Mouse (Mus musculus): ENCODE data around the gene Crybg1. TPM values are rescaled to one million over a fixed set of nuclear protein-coding genes. Genes with fewer than 3 reads are reported as not detected.

The Crybg1 gene
- polyA plus RNA-seq, 1 experiment: 4.2 TPM

- H3K27me3 ChIP-seq (ENCODE audit: control insufficient read depth, insufficient read depth, low read length, poor library complexity, severe bottlenecking): 0 out of 2 replicates have a peak, but pooled peaks cover 1% of the 10 kb centered on the region
- H3K27ac ChIP-seq (ENCODE audit: insufficient read depth, low read length): no peak overlapping the region
- TF ChIP-seq CTCF (IDR thresholded peaks at IDR 0.05; ENCODE audit: low read depth, low read length) (no peak), POLR2A (IDR thresholded peaks at IDR 0.05; ENCODE audit: insufficient read depth, low read length) (no peak), EP300 (IDR thresholded peaks at IDR 0.05; ENCODE audit: insufficient read depth, low read depth, low read length) (no peak)
- H3K4me3 ChIP-seq (ENCODE audit: low read depth, low read length): no peak overlapping the region
- no peaks in the 10 kb centered on the region for H3K9me3 ChIP-seq (replicated peaks; ENCODE audit: control insufficient read depth, insufficient read depth, low read length, poor library complexity, severe bottlenecking)
- H3K9ac ChIP-seq (ENCODE audit: low read depth, poor library complexity, severe bottlenecking): no peak overlapping the region
- no peaks in the 10 kb centered on the region for H3K36me3 ChIP-seq (ENCODE audit: control insufficient read depth, insufficient read depth, low read length, poor library complexity, severe bottlenecking)
- no peaks in the 10 kb centered on the region for H3K4me1 ChIP-seq (ENCODE audit: control insufficient read depth, insufficient read depth, low read length)
These were observed 150.6 kb downstream of the Crybg1 start for GRCm38 (mm10) chr10:43998023-43998422.

GRCm38 (mm10) chr10:43997276-43997675 is 151.4 kb downstream of the Crybg1 start:
- Histone ChIP-seq H3K27ac (ENCODE audit: insufficient read depth, low read length) (no peak overlapping the region), H3K4me3 (ENCODE audit: low read depth, low read length) (no peak overlapping the region), H3K4me1 (ENCODE audit: control insufficient read depth, insufficient read depth, low read length) (no peaks in the 10 kb centered on the region), H3K9ac (ENCODE audit: low read depth, poor library complexity, severe bottlenecking) (no peak overlapping the region), H3K27me3 (ENCODE audit: control insufficient read depth, insufficient read depth, low read length, poor library complexity, severe bottlenecking) (no peaks in the 10 kb centered on the region), H3K36me3 (ENCODE audit: control insufficient read depth, insufficient read depth, low read length, poor library complexity, severe bottlenecking) (no peaks in the 10 kb centered on the region), H3K9me3 (replicated peaks; ENCODE audit: control insufficient read depth, insufficient read depth, low read length, poor library complexity, severe bottlenecking) (no peaks in the 10 kb centered on the region)
- no peak for TF ChIP-seq POLR2A (IDR thresholded peaks at IDR 0.05; ENCODE audit: insufficient read depth, low read length)
- no peak for TF ChIP-seq EP300 (IDR thresholded peaks at IDR 0.05; ENCODE audit: insufficient read depth, low read depth, low read length)
- no peak for TF ChIP-seq CTCF (IDR thresholded peaks at IDR 0.05; ENCODE audit: low read depth, low read length)

- no peak overlapping the region for H3K27ac ChIP-seq (ENCODE audit: insufficient read depth, low read length)
- TF ChIP-seq EP300 (IDR thresholded peaks at IDR 0.05; ENCODE audit: insufficient read depth, low read depth, low read length): no peak
- TF ChIP-seq POLR2A (IDR thresholded peaks at IDR 0.05; ENCODE audit: insufficient read depth, low read length): no peak
- no peak for TF ChIP-seq CTCF (IDR thresholded peaks at IDR 0.05; ENCODE audit: low read depth, low read length)
- no peaks in the 10 kb centered on the region for H3K4me1 ChIP-seq (ENCODE audit: control insufficient read depth, insufficient read depth, low read length)
- H3K4me3 ChIP-seq (ENCODE audit: low read depth, low read length): no peak overlapping the region
- no peaks in the 10 kb centered on the region for H3K9me3 ChIP-seq (replicated peaks; ENCODE audit: control insufficient read depth, insufficient read depth, low read length, poor library complexity, severe bottlenecking)
- no peaks in the 10 kb centered on the region for H3K27me3 ChIP-seq (ENCODE audit: control insufficient read depth, insufficient read depth, low read length, poor library complexity, severe bottlenecking)
- H3K36me3 ChIP-seq (ENCODE audit: control insufficient read depth, insufficient read depth, low read length, poor library complexity, severe bottlenecking): no peaks in the 10 kb centered on the region
- no peak overlapping the region for H3K9ac ChIP-seq (ENCODE audit: low read depth, poor library complexity, severe bottlenecking)
These were observed 152.6 kb downstream of the Crybg1 start for GRCm38 (mm10) chr10:43995858-43996650.

- Histone ChIP-seq H3K36me3 (ENCODE audit: control insufficient read depth, insufficient read depth, low read length, poor library complexity, severe bottlenecking) (no peaks in the 10 kb centered on the region), H3K4me3 (ENCODE audit: low read depth, low read length) (no peak overlapping the region), H3K27ac (ENCODE audit: insufficient read depth, low read length) (no peak overlapping the region), H3K9me3 (replicated peaks; ENCODE audit: control insufficient read depth, insufficient read depth, low read length, poor library complexity, severe bottlenecking) (no peaks in the 10 kb centered on the region), H3K27me3 (ENCODE audit: control insufficient read depth, insufficient read depth, low read length, poor library complexity, severe bottlenecking) (no peaks in the 10 kb centered on the region), H3K9ac (ENCODE audit: low read depth, poor library complexity, severe bottlenecking) (no peak overlapping the region), H3K4me1 (ENCODE audit: control insufficient read depth, insufficient read depth, low read length) (no peaks in the 10 kb centered on the region)
- no peak for TF ChIP-seq CTCF (IDR thresholded peaks at IDR 0.05; ENCODE audit: low read depth, low read length)
- peak; percentile 64; the same call in 1 of the 2 replicates for TF ChIP-seq EP300 (IDR thresholded peaks at IDR 0.05; ENCODE audit: insufficient read depth, low read depth, low read length)
These were observed 155.5 kb downstream of the Crybg1 start for GRCm38 (mm10) chr10:43993198-43993597.

- Histone ChIP-seq H3K36me3 (ENCODE audit: control insufficient read depth, insufficient read depth, low read length, poor library complexity, severe bottlenecking) (no peaks in the 10 kb centered on the region), H3K27ac (ENCODE audit: insufficient read depth, low read length) (no peak overlapping the region), H3K4me1 (ENCODE audit: control insufficient read depth, insufficient read depth, low read length) (no peaks in the 10 kb centered on the region), H3K9me3 (replicated peaks; ENCODE audit: control insufficient read depth, insufficient read depth, low read length, poor library complexity, severe bottlenecking) (no peaks in the 10 kb centered on the region), H3K9ac (ENCODE audit: low read depth, poor library complexity, severe bottlenecking) (no peak overlapping the region), H3K27me3 (ENCODE audit: control insufficient read depth, insufficient read depth, low read length, poor library complexity, severe bottlenecking) (no peaks in the 10 kb centered on the region), H3K4me3 (ENCODE audit: low read depth, low read length) (no peak overlapping the region)
- TF ChIP-seq CTCF (IDR thresholded peaks at IDR 0.05; ENCODE audit: low read depth, low read length): no peak
- no peak for TF ChIP-seq POLR2A (IDR thresholded peaks at IDR 0.05; ENCODE audit: insufficient read depth, low read length)
- TF ChIP-seq EP300 (IDR thresholded peaks at IDR 0.05; ENCODE audit: insufficient read depth, low read depth, low read length): no peak
These were observed 156.1 kb downstream of the Crybg1 start for GRCm38 (mm10) chr10:43992506-43992905.

GRCm38 (mm10) chr10:43991268-43991667 is 157.4 kb downstream of the Crybg1 start:
- Histone ChIP-seq H3K9ac (ENCODE audit: low read depth, poor library complexity, severe bottlenecking) (no peak overlapping the region), H3K9me3 (replicated peaks; ENCODE audit: control insufficient read depth, insufficient read depth, low read length, poor library complexity, severe bottlenecking) (no peaks in the 10 kb centered on the region), H3K36me3 (ENCODE audit: control insufficient read depth, insufficient read depth, low read length, poor library complexity, severe bottlenecking) (no peaks in the 10 kb centered on the region), H3K27me3 (ENCODE audit: control insufficient read depth, insufficient read depth, low read length, poor library complexity, severe bottlenecking) (no peaks in the 10 kb centered on the region), H3K4me3 (ENCODE audit: low read depth, low read length) (no peak overlapping the region), H3K27ac (ENCODE audit: insufficient read depth, low read length) (no peak overlapping the region), H3K4me1 (ENCODE audit: control insufficient read depth, insufficient read depth, low read length) (no peaks in the 10 kb centered on the region)
- TF ChIP-seq CTCF (IDR thresholded peaks at IDR 0.05; ENCODE audit: low read depth, low read length): no peak
- TF ChIP-seq EP300 (IDR thresholded peaks at IDR 0.05; ENCODE audit: insufficient read depth, low read depth, low read length): no peak
- no peak for TF ChIP-seq POLR2A (IDR thresholded peaks at IDR 0.05; ENCODE audit: insufficient read depth, low read length)

Measured in ES-Bruce4 (cell line).